Mouse (Mus musculus): Measurements from ENCODE around the gene Mpzl1.

DNA sequence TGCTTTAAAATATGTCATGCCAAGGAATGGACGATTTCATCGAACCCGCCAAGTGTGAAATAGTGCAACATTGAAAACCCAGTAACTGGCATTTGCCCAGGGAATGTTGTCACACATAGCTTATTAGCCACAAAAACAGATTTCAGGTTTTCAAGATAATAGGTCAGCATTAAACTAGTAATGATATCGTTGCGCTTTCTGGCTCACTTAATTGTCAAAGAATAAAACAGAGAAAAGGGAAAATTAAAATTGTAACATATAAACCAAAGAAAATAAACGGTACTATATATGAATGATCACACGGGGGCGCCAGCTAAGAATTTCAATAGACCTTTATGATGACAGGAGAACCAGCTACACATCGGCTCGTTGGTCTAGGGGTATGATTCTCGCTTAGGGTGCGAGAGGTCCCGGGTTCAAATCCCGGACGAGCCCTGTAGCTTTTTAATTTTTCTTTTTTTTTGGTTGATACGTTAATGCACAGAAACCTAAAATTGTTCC is 7.0 kb upstream of the Mpzl1 start:
- TF ChIP-seq CTCF (IDR thresholded peaks at IDR 0.05; ENCODE audit: extremely low read depth, insufficient read depth, low read length) (peak; percentile 56; the same call in 1 of the 2 replicates), POLR2A (IDR thresholded peaks at IDR 0.05; ENCODE audit: extremely low read depth, insufficient read depth, low read length) (no peak)
